Mouse (Mus musculus): ENCODE data around the gene Lipc. TPM values are rescaled to one million over a fixed set of nuclear protein-coding genes. Genes with fewer than 3 reads are reported as not detected.
"Not testable (repeated sequence)": the region's sequence is repeated elsewhere in the genome, so short reads cannot be mapped to it uniquely, and the experiment has no call there.

Gene Lipc
- total and polyA plus RNA-seq, 3 experiments, result 0.12 to 0.69 TPM; not detected in 1

- DNase-seq, result no peak
Measured at GRCm38 (mm10) chr9:70859233-70859632, 92.8 kb downstream of the Lipc start.

- DNase-seq, result no peak
Measured at GRCm38 (mm10) chr9:70855868-70856267, 96.2 kb downstream of the Lipc start.

GRCm38 (mm10) chr9:70854950-70855349, 97.1 kb downstream of the Lipc start:
- DNase-seq, result no peak

- not testable (repeated sequence) for DNase-seq
Measured at GRCm38 (mm10) chr9:70853081-70853480, 98.9 kb downstream of the Lipc start.

GRCm38 (mm10) chr9:70851533-70851932, 100.5 kb downstream of the Lipc start:
- no peak for DNase-seq

- no peak for DNase-seq
Measured at GRCm38 (mm10) chr9:70848135-70848770, 103.8 kb downstream of the Lipc start.

GRCm38 (mm10) chr9:70847627-70848051, 104.4 kb downstream of the Lipc start:
- no peak for DNase-seq

GRCm38 (mm10) chr9:70843270-70843669, 108.8 kb downstream of the Lipc start:
- DNase-seq, result no peak

- peak; percentile 37 for DNase-seq
Measured at GRCm38 (mm10) chr9:70842300-70842941, 109.6 kb downstream of the Lipc start.

- no peak for DNase-seq
Measured at GRCm38 (mm10) chr9:70841426-70842215, 110.4 kb downstream of the Lipc start.

- DNase-seq, result no peak
Measured at GRCm38 (mm10) chr9:70840861-70841341, 111.1 kb downstream of the Lipc start.

- peak; percentile 18 for DNase-seq
Measured at GRCm38 (mm10) chr9:70838132-70838911, 113.7 kb downstream of the Lipc start.

GRCm38 (mm10) chr9:70834730-70835154, 117.3 kb downstream of the Lipc start:
- DNase-seq, result peak; percentile 81

- no peak for DNase-seq
Measured at GRCm38 (mm10) chr9:70834217-70834616, 117.8 kb downstream of the Lipc start.

- DNase-seq, result no peak
Measured at GRCm38 (mm10) chr9:70833111-70833908, 118.7 kb downstream of the Lipc start.

GRCm38 (mm10) chr9:70832231-70832630, 119.8 kb downstream of the Lipc start:
- DNase-seq, result no peak

GRCm38 (mm10) chr9:70830844-70831529, 121.0 kb downstream of the Lipc start:
- no peak for DNase-seq

- no peak for DNase-seq
Measured at GRCm38 (mm10) chr9:70829784-70830488, 122.1 kb downstream of the Lipc start.

- DNase-seq, result no peak
Measured at GRCm38 (mm10) chr9:70827911-70828310, 124.1 kb downstream of the Lipc start.

- DNase-seq, result peak; percentile 53
Measured at GRCm38 (mm10) chr9:70824103-70824502, 127.9 kb downstream of the Lipc start.

Data from adrenal gland, adult 2 months (tissue).